ENCODE assay signal across 10 mouse cellular contexts in genomic region chr1:153598773-153599172, GRCm38 (mm10). TPM values are rescaled to one million over a fixed set of nuclear protein-coding genes. Genes with fewer than 3 reads are reported as not detected.
A peak's percentile ranks its signal among the peaks of the same experiment; 100 is the strongest.
DNase-seq lines count a peak whose midpoint lies in the region; ATAC-seq and TF ChIP-seq lines count a peak whose summit lies in the region.
"Had no signal": no experiment of that assay in that cellular context is flagged by ENCODE, and none has a peak within 500 bp of the region (broad histone marks: within the 10 kb centered on the region; RNA-seq: fewer than 3 reads in every experiment).

No protein-coding gene starts in this region.

- no peak overlapping the region for H3K27ac ChIP-seq in kidney, postnatal 0 days
- peak overlapping the region; percentile 51 for H3K27ac ChIP-seq in midbrain, postnatal 0 days (ENCODE audit: low read depth, low read length)
- H3K27ac ChIP-seq: heart, adult 2 months had no signal

- no peaks in the 10 kb centered on the region for H3K36me3 ChIP-seq in kidney, postnatal 0 days (ENCODE audit: insufficient read depth, low read length)
- no peaks in the 10 kb centered on the region for H3K36me3 ChIP-seq in midbrain, postnatal 0 days (ENCODE audit: insufficient read depth, low read length)

- no peak overlapping the region for H3K9ac ChIP-seq in kidney, postnatal 0 days (ENCODE audit: low read depth, low read length)
- H3K9ac ChIP-seq in midbrain, postnatal 0 days (replicated peaks; ENCODE audit: low read length, poor library complexity, severe bottlenecking) = no peak overlapping the region

- no peak for TF ChIP-seq CTCF in kidney, postnatal 0 days (IDR thresholded peaks at IDR 0.05; ENCODE audit: low read depth)
- TF ChIP-seq CTCF in midbrain, postnatal 0 days (IDR thresholded peaks at IDR 0.05) = no peak

- no peaks in the 10 kb centered on the region for H3K9me3 ChIP-seq in kidney, postnatal 0 days (replicated peaks; ENCODE audit: low read length)
- H3K9me3 ChIP-seq in midbrain, postnatal 0 days (ENCODE audit: low read length) = no peaks in the 10 kb centered on the region

- peak; percentile 26 for DNase-seq in ovary, postnatal 14 days (ENCODE audit: low spot score)
- no peak for DNase-seq in ovary, postnatal 10 days (ENCODE audit: low spot score)
- peak; percentile 29 to 69 for DNase-seq in heart, adult 18-20 months
- DNase-seq in kidney, postnatal 0 days (ENCODE audit: low spot score) = peak; percentile 82
- peak; percentile 86 for DNase-seq in midbrain, postnatal 0 days (ENCODE audit: low spot score)
- no peak for DNase-seq in cerebellum, adult 11 months
- DNase-seq in MN1 (ENCODE audit: low spot score) = no peak

- no peak overlapping the region for H3K4me3 ChIP-seq in kidney, postnatal 0 days (replicated peaks; ENCODE audit: low read depth, low read length)
- no peak overlapping the region for H3K4me3 ChIP-seq in midbrain, postnatal 0 days (ENCODE audit: low read depth, low read length)
- H3K4me3 ChIP-seq: heart, adult 2 months had no signal

- WGBS in kidney, postnatal 0 days = 20% methylated on average over 2 of the region's 2 CpGs
- WGBS in midbrain, postnatal 0 days = 10% methylated on average over 2 of the region's 2 CpGs

- ATAC-seq in kidney, postnatal 0 days (replicated peaks; ENCODE audit: low FRiP score, low read depth) = peak; percentile 91
- ATAC-seq in midbrain, postnatal 0 days (ENCODE audit: low FRiP score) = peak; percentile 92
- ATAC-seq in megakaryocyte-erythroid progenitor cell, adult 5-6 weeks (replicated peaks; ENCODE audit: low FRiP score, low TSS enrichment, poor library complexity, severe bottlenecking) = no peak

- no peak overlapping the region for H3K4me2 ChIP-seq in kidney, postnatal 0 days (ENCODE audit: low read length)
- peak overlapping the region; percentile 18; the same call in 1 of the 2 replicates for H3K4me2 ChIP-seq in midbrain, postnatal 0 days (ENCODE audit: low read depth, low read length, poor library complexity, severe bottlenecking)

- no peaks in the 10 kb centered on the region for H3K27me3 ChIP-seq in kidney, postnatal 0 days (ENCODE audit: insufficient read depth, low read length)
- H3K27me3 ChIP-seq in midbrain, postnatal 0 days (ENCODE audit: insufficient read depth, low read length) = no peaks in the 10 kb centered on the region
- H3K27me3 ChIP-seq: Patski had no signal

- no peaks in the 10 kb centered on the region for H3K4me1 ChIP-seq in kidney, postnatal 0 days (replicated peaks; ENCODE audit: insufficient read depth, low read length)
- peaks cover 5% of the 10 kb centered on the region; the same call in 1 of the 2 replicates for H3K4me1 ChIP-seq in midbrain, postnatal 0 days (ENCODE audit: insufficient read depth, low read length)

RNA-seq across cellular contexts. Expression of gene Npl, which starts 48.9 kb away (rescaled TPM):
- 1 to 10 TPM; 1.6 to 2.2 TPM for total RNA-seq in heart, adult 18-20 months (2021)
- 35.2 and 40.4 TPM in 2 replicates for polyA plus RNA-seq in kidney, postnatal 0 days (2015; fragmentation: Nextera tagmentation; extraction: Ambion mirVana)
- total RNA-seq in midbrain, postnatal 0 days (2014; rRNA removed) = 8.1 and 11.6 TPM in 2 replicates
- 12.0 and 12.3 TPM in 2 replicates for polyA plus RNA-seq in midbrain, postnatal 0 days (2015; fragmentation: Nextera tagmentation; extraction: Ambion mirVana)
- total RNA-seq in megakaryocyte-erythroid progenitor cell, adult 5-6 weeks (2014; fragmentation: Nextera tagmentation) = 2.1 and 4.5 TPM in 2 replicates
- 3.4 and 7.2 TPM in 2 replicates for total RNA-seq in megakaryocyte-erythroid progenitor cell, adult 5-6 weeks (2017)

RNA-seq across cellular contexts. Expression of gene Rgs8, which starts 54.1 kb away (rescaled TPM):
- not detected for total RNA-seq in heart, adult 18-20 months (2021)
- polyA plus RNA-seq in kidney, postnatal 0 days (2015; fragmentation: Nextera tagmentation; extraction: Ambion mirVana) = 0.03 and 0.23 TPM in 2 replicates
- 40.7 and 68.0 TPM in 2 replicates for total RNA-seq in midbrain, postnatal 0 days (2014; rRNA removed)
- 31.1 and 32.1 TPM in 2 replicates for polyA plus RNA-seq in midbrain, postnatal 0 days (2015; fragmentation: Nextera tagmentation; extraction: Ambion mirVana)
- not detected in 2 replicates for total RNA-seq in megakaryocyte-erythroid progenitor cell, adult 5-6 weeks (2014; fragmentation: Nextera tagmentation)
- total RNA-seq in megakaryocyte-erythroid progenitor cell, adult 5-6 weeks (2017) = not detected in 2 replicates
- total RNA-seq: heart, adult 2 months had no signal

Comparison
In these comparisons a context has a peak if more than half of its experiments do, and no peak if none do; other contexts are left out.
1. DNase-seq: peak in ovary, postnatal 14 days (single experiment), heart, adult 18-20 months (2 of 2), kidney, postnatal 0 days (single experiment) and midbrain, postnatal 0 days (single experiment); none in ovary, postnatal 10 days (single experiment), cerebellum, adult 11 months (single experiment) and MN1 (single experiment).
2. RNA of gene Rgs8, which starts 54.1 kb away (total RNA-seq): 40.7 to 68.0 TPM in midbrain, postnatal 0 days; not detected in heart, adult 18-20 months and not detected in megakaryocyte-erythroid progenitor cell, adult 5-6 weeks; every median in the first group is over 10 times any median in the second.